Mouse (Mus musculus): ENCODE results near the gene C1qtnf1. TPM values are rescaled to one million over a fixed set of nuclear protein-coding genes. Genes with fewer than 3 reads are reported as not detected.
A peak's percentile ranks its signal among the peaks of the same experiment; 100 is the strongest.

The C1qtnf1 gene
- polyA plus RNA-seq, 1 experiment from 2014 or later = 2.8 TPM

- Histone ChIP-seq H3K36me3 (no peaks in the 10 kb centered on the region), H3K9ac (replicated peaks) (0 out of 2 replicates have a peak overlapping the region, but pooled peaks have one; percentile 14), H3K27ac (no peak overlapping the region), H3K4me3 (replicated peaks) (no peak overlapping the region), H3K27me3 (peaks cover 7% of the 10 kb centered on the region; the same call in 1 of the 2 replicates), H3K4me1 (replicated peaks) (peaks cover 34% of the 10 kb centered on the region), H3K9me3 (no peaks in the 10 kb centered on the region), H3K4me2 (replicated peaks) (no peak overlapping the region)
- 53% methylated on average over 5 of the region's 5 CpGs for WGBS
- ATAC-seq = no peak
Measured at GRCm38 (mm10) chr11:118495065-118495464, 67.1 kb downstream of the C1qtnf1 start.

GRCm38 (mm10) chr11:118496066-118496689, 68.2 kb downstream of the C1qtnf1 start:
- H3K9me3 ChIP-seq = no peaks in the 10 kb centered on the region
- H3K4me1 ChIP-seq (replicated peaks) = peaks cover 24% of the 10 kb centered on the region
- no peak overlapping the region for H3K27ac ChIP-seq
- WGBS = 59% methylated on average over 20 of the region's 20 CpGs
- no peak overlapping the region for H3K4me2 ChIP-seq (replicated peaks)
- H3K4me3 ChIP-seq (replicated peaks) = no peak overlapping the region
- peaks cover 3% of the 10 kb centered on the region; the same call in 1 of the 2 replicates for H3K27me3 ChIP-seq
- no peak for ATAC-seq
- H3K36me3 ChIP-seq = no peaks in the 10 kb centered on the region
- 0 out of 2 replicates have a peak overlapping the region, but pooled peaks have one; percentile 14 for H3K9ac ChIP-seq (replicated peaks)

Other genes with a start within 250 kb of the C1qtnf1 start
- 22.3 and 30.7 TPM in 2 replicates for gene Cyth1, start 179.6 kb upstream of the C1qtnf1 start, polyA plus RNA-seq (2015; fragmentation: Nextera tagmentation; extraction: Ambion mirVana)
- 16.3 and 16.8 TPM in 2 replicates for gene Usp36, start 138.0 kb upstream of the C1qtnf1 start, polyA plus RNA-seq (2015; fragmentation: Nextera tagmentation; extraction: Ambion mirVana)
- gene Cep295nl, start 85.7 kb upstream of the C1qtnf1 start, polyA plus RNA-seq (2015; fragmentation: Nextera tagmentation; extraction: Ambion mirVana) = 0.17 and 0.22 TPM in 2 replicates
- 37.2 and 42.2 TPM in 2 replicates for gene Timp2, start 72.5 kb upstream of the C1qtnf1 start, polyA plus RNA-seq (2015; fragmentation: Nextera tagmentation; extraction: Ambion mirVana)
- 1.7 and 2.3 TPM in 2 replicates for gene Lgals3bp, start 26.1 kb upstream of the C1qtnf1 start, polyA plus RNA-seq (2015; fragmentation: Nextera tagmentation; extraction: Ambion mirVana)
- 23.5 and 26.0 TPM in 2 replicates for gene Cant1, start 9.1 kb upstream of the C1qtnf1 start, polyA plus RNA-seq (2015; fragmentation: Nextera tagmentation; extraction: Ambion mirVana)
- 6.3 and 6.4 TPM in 2 replicates for gene Engase, start 48.6 kb downstream of the C1qtnf1 start, polyA plus RNA-seq (2015; fragmentation: Nextera tagmentation; extraction: Ambion mirVana)